Mouse (Mus musculus): ENCODE data around the gene Il18. TPM values are rescaled to one million over a fixed set of nuclear protein-coding genes. Genes with fewer than 3 reads are reported as not detected.
A peak's percentile ranks its signal among the peaks of the same experiment; 100 is the strongest.
"Not testable (repeated sequence)": the region's sequence is repeated elsewhere in the genome, so short reads cannot be mapped to it uniquely, and the experiment has no call there.

The Il18 gene
- total RNA-seq, 2 experiments from 2014 or later: 27.1 to 29.8 TPM

GRCm38 (mm10) chr9:50594794-50595417, 40.3 kb downstream of the Il18 start:
- no peak for DNase-seq (ENCODE audit: low spot score in 2 of 2)
- intact Hi-C loops (cut with DNase I): loop anchor here (5.0 kb wide), 1 partner anchor 153 kb away; no protein-coding TSS in a partner anchor

- DNase-seq (ENCODE audit: low spot score in 2 of 2): no peak
- intact Hi-C loops (cut with DNase I): no loop called here
Measured at GRCm38 (mm10) chr9:50596973-50597372, 42.3 kb downstream of the Il18 start.

- DNase-seq (ENCODE audit: low spot score in 2 of 2): no peak
- intact Hi-C loops (cut with DNase I): no loop called here
Measured at GRCm38 (mm10) chr9:50601536-50601935, 46.9 kb downstream of the Il18 start.

- intact Hi-C loops (cut with DNase I): no loop called here
- DNase-seq (ENCODE audit: low spot score in 2 of 2): no peak
Measured at GRCm38 (mm10) chr9:50602055-50602845, 47.6 kb downstream of the Il18 start.

GRCm38 (mm10) chr9:50603189-50603997, 48.8 kb downstream of the Il18 start, which contains the start of the genes Sdhd and Timm8b:
Sdhd (minus strand) TSS chr9:50603812.
Timm8b (plus strand) TSS chr9:50603910.
- intact Hi-C loops (cut with DNase I): no loop called here
- DNase-seq (ENCODE audit: low spot score in 2 of 2): peak; percentile 94 to 98

- intact Hi-C loops (cut with DNase I): no loop called here
- DNase-seq (ENCODE audit: low spot score in 2 of 2): no peak
Measured at GRCm38 (mm10) chr9:50603998-50604324, 49.3 kb downstream of the Il18 start.

- DNase-seq (ENCODE audit: low spot score in 2 of 2): no peak
- intact Hi-C loops (cut with DNase I): no loop called here
Measured at GRCm38 (mm10) chr9:50604338-50604737, 49.7 kb downstream of the Il18 start.

GRCm38 (mm10) chr9:50612115-50612514, 57.5 kb downstream of the Il18 start:
- intact Hi-C loops (cut with DNase I): no loop called here

GRCm38 (mm10) chr9:50616161-50616560, 61.5 kb downstream of the Il18 start:
- intact Hi-C loops (cut with DNase I): no loop called here
- no peak for DNase-seq (ENCODE audit: low spot score in 2 of 2)

More at GRCm38 (mm10) chr9:50612115-50612514, 57.5 kb downstream of the Il18 start:
- peak in 1 of 2 experiments; percentile 76 for DNase-seq (ENCODE audit: low spot score in 2 of 2)

- intact Hi-C loops (cut with DNase I): no loop called here
- DNase-seq (ENCODE audit: low spot score in 2 of 2): peak; percentile 92 to 94
Measured at GRCm38 (mm10) chr9:50616766-50617603, 62.4 kb downstream of the Il18 start, which contains the start of the genes Pih1d2 and Nkapd1. Pih1d2 (plus strand) TSS chr9:50617321. Nkapd1 (minus strand) TSS chr9:50617464.

GRCm38 (mm10) chr9:50617794-50618330, 63.2 kb downstream of the Il18 start:
- intact Hi-C loops (cut with DNase I): no loop called here
- no peak for DNase-seq (ENCODE audit: low spot score in 2 of 2)

GRCm38 (mm10) chr9:50630903-50631302, 76.3 kb downstream of the Il18 start:
- intact Hi-C loops (cut with DNase I); DNase-seq (ENCODE audit: low spot score in 2 of 2): not testable (repeated sequence)

Other genes with a start within 250 kb of the Il18 start
- 100 to 1,000 TPM; 301 to 364 TPM for gene Rpl10-ps3, start 209.9 kb upstream of the Il18 start, total RNA-seq (2021)
- under 1 TPM in 1 of 2 experiments, not detected in 1; 0.21 TPM for gene Plet1, start 60.3 kb upstream of the Il18 start, total RNA-seq (2021)
- gene Pts, start 26.1 kb upstream of the Il18 start, total RNA-seq (2021): 10 to 100 TPM; 27.6 to 29.8 TPM
- 1 to 10 TPM; 3.4 to 3.8 TPM for gene Bco2, start 354 bp downstream of the Il18 start, total RNA-seq (2021)
- gene Tex12, start 6.5 kb downstream of the Il18 start, total RNA-seq (2021): not detected
- gene Sdhd, start 49.0 kb downstream of the Il18 start, total RNA-seq (2021): 100 to 1,000 TPM; 111 TPM
- 100 to 1,000 TPM; 247 to 254 TPM for gene Timm8b, start 49.1 kb downstream of the Il18 start, total RNA-seq (2021)
- gene Pih1d2, start 62.5 kb downstream of the Il18 start, total RNA-seq (2021): 1 to 10 TPM; 3.3 to 4.2 TPM
- gene Nkapd1, start 62.6 kb downstream of the Il18 start, total RNA-seq (2021): 10 to 100 TPM; 22.5 to 26.5 TPM
- 100 to 1,000 TPM; 115 to 117 TPM for gene Dlat, start 105.0 kb downstream of the Il18 start, total RNA-seq (2021)
- gene Dixdc1, start 184.7 kb downstream of the Il18 start, total RNA-seq (2021): 10 to 100 TPM; 75.4 to 80.8 TPM
- gene 2310030G06Rik, start 191.7 kb downstream of the Il18 start, total RNA-seq (2021): 1 to 10 TPM; 2.1 to 2.8 TPM
- 100 to 1,000 TPM; 125 to 140 TPM for gene Cryab, start 196.5 kb downstream of the Il18 start, total RNA-seq (2021)
- gene Hspb2, start 197.5 kb downstream of the Il18 start, total RNA-seq (2021): 1 to 10 TPM; 1.4 to 1.5 TPM
- gene Fdxacb1, start 213.4 kb downstream of the Il18 start, total RNA-seq (2021): 1 to 10 TPM; 4.7 to 6.1 TPM
- 10 to 100 TPM; 25.5 to 26.3 TPM for gene Alg9, start 220.2 kb downstream of the Il18 start, total RNA-seq (2021)
- 10 to 100 TPM; 32.6 to 34.2 TPM for gene 1110032A03Rik, start 220.7 kb downstream of the Il18 start, total RNA-seq (2021)

All from left cerebral cortex, postnatal 25 days (tissue).